Comparison of ENCODE assay signal across 8 mouse cellular contexts in genomic region chr4:22477711-22478230, GRCm38 (mm10). TPM values are rescaled to one million over a fixed set of nuclear protein-coding genes. Genes with fewer than 3 reads are reported as not detected.
DNase-seq lines count a peak whose midpoint lies in the region; ATAC-seq and TF ChIP-seq lines count a peak whose summit lies in the region.

No protein-coding gene starts in this region.

- no peak overlapping the region for H3K9ac ChIP-seq in liver, embryonic 11.5 days (ENCODE audit: low read depth, low read length)
- no peak overlapping the region for H3K9ac ChIP-seq in liver, postnatal 0 days (replicated peaks)
- H3K9ac ChIP-seq in hindbrain, embryonic 14.5 days: peak overlapping the region; percentile 66
- peak overlapping the region; percentile 65 for H3K9ac ChIP-seq in neural tube, embryonic 12.5 days

- no peaks in the 10 kb centered on the region for H3K9me3 ChIP-seq in liver, embryonic 11.5 days (ENCODE audit: control insufficient read depth, low read length)
- no peaks in the 10 kb centered on the region for H3K9me3 ChIP-seq in liver, postnatal 0 days (ENCODE audit: low read length)
- H3K9me3 ChIP-seq in hindbrain, embryonic 14.5 days (ENCODE audit: control insufficient read depth, low read length): no peaks in the 10 kb centered on the region
- H3K9me3 ChIP-seq in neural tube, embryonic 12.5 days: no peaks in the 10 kb centered on the region

- no peak for TF ChIP-seq POLR2A in cerebellum, adult 2 months (IDR thresholded peaks at IDR 0.05; ENCODE audit: borderline replicate concordance, insufficient read depth, low read length)

- H3K4me2 ChIP-seq in liver, embryonic 11.5 days: peak overlapping the region; percentile 24
- H3K4me2 ChIP-seq in liver, postnatal 0 days (ENCODE audit: low read depth, low read length): no peak overlapping the region
- peak overlapping the region; percentile 79 for H3K4me2 ChIP-seq in hindbrain, embryonic 14.5 days (replicated peaks)
- H3K4me2 ChIP-seq in neural tube, embryonic 12.5 days (replicated peaks): peak overlapping the region; percentile 72

- no peaks in the 10 kb centered on the region for H3K36me3 ChIP-seq in liver, embryonic 11.5 days (ENCODE audit: control insufficient read depth, insufficient read depth, low read length)
- no peaks in the 10 kb centered on the region for H3K36me3 ChIP-seq in liver, postnatal 0 days (replicated peaks; ENCODE audit: insufficient read depth, low read length)
- H3K36me3 ChIP-seq in hindbrain, embryonic 14.5 days (replicated peaks; ENCODE audit: control insufficient read depth, insufficient read depth): no peaks in the 10 kb centered on the region
- no peaks in the 10 kb centered on the region for H3K36me3 ChIP-seq in neural tube, embryonic 12.5 days

- peak overlapping the region; percentile 58 for H3K4me3 ChIP-seq in cerebellum, adult 2 months (replicated peaks; ENCODE audit: insufficient read depth, low read depth, low read length)
- peak overlapping the region; percentile 1; the same call in 1 of the 2 replicates for H3K4me3 ChIP-seq in liver, embryonic 11.5 days (ENCODE audit: low read depth, low read length)
- H3K4me3 ChIP-seq in liver, postnatal 0 days (ENCODE audit: low read depth, low read length): no peak overlapping the region; the same call in 1 of the 2 replicates
- peak overlapping the region; percentile 91 for H3K4me3 ChIP-seq in hindbrain, embryonic 14.5 days (replicated peaks; ENCODE audit: low read length)
- peak overlapping the region; percentile 45 for H3K4me3 ChIP-seq in neural tube, embryonic 12.5 days

- TF ChIP-seq EP300 in liver, postnatal 0 days (IDR thresholded peaks at IDR 0.05; ENCODE audit: low read depth): no peak

- no peaks in the 10 kb centered on the region; the same call in 1 of the 2 replicates for H3K4me1 ChIP-seq in cerebellum, adult 2 months (ENCODE audit: control insufficient read depth, insufficient read depth, low read length)
- H3K4me1 ChIP-seq in liver, embryonic 11.5 days (replicated peaks; ENCODE audit: control insufficient read depth, insufficient read depth, low read length): no peaks in the 10 kb centered on the region
- H3K4me1 ChIP-seq in liver, postnatal 0 days (ENCODE audit: insufficient read depth): no peaks in the 10 kb centered on the region
- H3K4me1 ChIP-seq in hindbrain, embryonic 14.5 days (replicated peaks; ENCODE audit: control insufficient read depth, insufficient read depth, low read length): peaks cover 37% of the 10 kb centered on the region
- H3K4me1 ChIP-seq in neural tube, embryonic 12.5 days: peaks cover 27% of the 10 kb centered on the region

- peak; percentile 23 to 34 for DNase-seq in cerebellum, adult 2 months
- DNase-seq in cerebellum, adult 9-10 months: no peak
- peak; percentile 41 for DNase-seq in liver, embryonic 11.5 days (ENCODE audit: low spot score)
- no peak for DNase-seq in liver, postnatal 0 days
- peak; percentile 53 for DNase-seq in hindbrain, embryonic 14.5 days (ENCODE audit: low spot score)
- no peak for DNase-seq in gastrocnemius, postnatal 36 days
- DNase-seq in spleen, adult 18-20 months: no peak

- H3K27ac ChIP-seq in cerebellum, adult 2 months (ENCODE audit: insufficient read depth, low read length): no peak overlapping the region
- no peak overlapping the region for H3K27ac ChIP-seq in liver, embryonic 11.5 days (ENCODE audit: low read depth, low read length)
- no peak overlapping the region for H3K27ac ChIP-seq in liver, postnatal 0 days (ENCODE audit: low read depth)
- H3K27ac ChIP-seq in hindbrain, embryonic 14.5 days: peak overlapping the region; percentile 89
- H3K27ac ChIP-seq in neural tube, embryonic 12.5 days: peak overlapping the region; percentile 84

- no peak for ATAC-seq in liver, embryonic 11.5 days (replicated peaks; ENCODE audit: low FRiP score)
- no peak for ATAC-seq in liver, postnatal 0 days
- peak; percentile 46; the same call in 1 of the 2 replicates for ATAC-seq in hindbrain, embryonic 14.5 days (ENCODE audit: low FRiP score)
- peak; percentile 27 for ATAC-seq in neural tube, embryonic 12.5 days (ENCODE audit: low FRiP score, low read depth)

- intact Hi-C loops in gastrocnemius, postnatal 36 days (cut with DNase I): loop anchor here (10.0 kb wide), 1 partner anchor 343 kb away; no protein-coding TSS in a partner anchor

- 3% methylated on average over 26 of the region's 28 CpGs for WGBS in cerebellum, adult 2 months
- WGBS in liver, embryonic 11.5 days: 2% methylated on average over 22 of the region's 28 CpGs
- 2% methylated on average over 19 of the region's 28 CpGs for WGBS in liver, postnatal 0 days (ENCODE audit: insufficient replicate concordance)
- under 1% methylated on average over 23 of the region's 28 CpGs for WGBS in hindbrain, embryonic 14.5 days
- WGBS in neural tube, embryonic 12.5 days: under 1% methylated on average over 17 of the region's 28 CpGs

- no peak for TF ChIP-seq CTCF in cerebellum, adult 2 months (IDR thresholded peaks at IDR 0.05; ENCODE audit: borderline replicate concordance, insufficient read depth, low read depth, low read length)
- TF ChIP-seq CTCF in liver, postnatal 0 days (IDR thresholded peaks at IDR 0.05; ENCODE audit: low read depth): no peak

- H3K27me3 ChIP-seq in cerebellum, adult 2 months (ENCODE audit: control insufficient read depth, insufficient read depth, low read length): peaks cover 1% of the 10 kb centered on the region; the same call in 1 of the 2 replicates
- peaks cover 75% of the 10 kb centered on the region for H3K27me3 ChIP-seq in liver, embryonic 11.5 days (replicated peaks; ENCODE audit: control insufficient read depth, insufficient read depth, low read length)
- H3K27me3 ChIP-seq in liver, postnatal 0 days (ENCODE audit: insufficient read depth, low read length): peaks cover 57% of the 10 kb centered on the region
- no peaks in the 10 kb centered on the region for H3K27me3 ChIP-seq in hindbrain, embryonic 14.5 days (ENCODE audit: control insufficient read depth, insufficient read depth, low read length)
- no peaks in the 10 kb centered on the region for H3K27me3 ChIP-seq in neural tube, embryonic 12.5 days (replicated peaks)

RNA-seq across cellular contexts. Expression of gene Pou3f2, which starts 10.4 kb away (rescaled TPM):
- 5.8 and 6.9 TPM in 2 replicates for polyA plus RNA-seq in cerebellum, adult 2 months (2012; rRNA removed)
- 0.06 and 0.08 TPM in 2 replicates for polyA plus RNA-seq in liver, embryonic 11.5 days (2014; fragmentation: Nextera tagmentation; extraction: Ambion mirVana)
- polyA plus RNA-seq in liver, postnatal 0 days (2015; fragmentation: Nextera tagmentation; extraction: Ambion mirVana): not detected in 2 replicates
- polyA plus RNA-seq in hindbrain, embryonic 14.5 days (2014; fragmentation: Nextera tagmentation; extraction: Ambion mirVana): 17.9 and 20.5 TPM in 2 replicates
- polyA plus RNA-seq in neural tube, embryonic 12.5 days (2016; fragmentation: Nextera tagmentation; extraction: Ambion mirVana): 31.9 and 40.0 TPM in 2 replicates
- total RNA-seq in gastrocnemius, postnatal 36 days (2021): not detected

Comparison
In these comparisons a context has a peak if more than half of its experiments do, and no peak if none do; other contexts are left out.
1. DNase-seq: peak in cerebellum, adult 2 months (2 of 2), liver, embryonic 11.5 days (single experiment) and hindbrain, embryonic 14.5 days (single experiment); none in cerebellum, adult 9-10 months (single experiment), liver, postnatal 0 days (single experiment), gastrocnemius, postnatal 36 days (0 of 2) and spleen, adult 18-20 months (0 of 2).
2. H3K27ac ChIP-seq: peak in hindbrain, embryonic 14.5 days (single experiment) and neural tube, embryonic 12.5 days (single experiment); none in cerebellum, adult 2 months (single experiment), liver, embryonic 11.5 days (single experiment) and liver, postnatal 0 days (single experiment).
3. ATAC-seq: peak in hindbrain, embryonic 14.5 days (single experiment) and neural tube, embryonic 12.5 days (single experiment); none in liver, embryonic 11.5 days (single experiment) and liver, postnatal 0 days (single experiment).
4. H3K9ac ChIP-seq: peak in hindbrain, embryonic 14.5 days (single experiment) and neural tube, embryonic 12.5 days (single experiment); none in liver, embryonic 11.5 days (single experiment) and liver, postnatal 0 days (single experiment).